Mouse (Mus musculus): ENCODE data around the gene Slc48a1.
A peak's percentile ranks its signal among the peaks of the same experiment; 100 is the strongest.

DNA sequence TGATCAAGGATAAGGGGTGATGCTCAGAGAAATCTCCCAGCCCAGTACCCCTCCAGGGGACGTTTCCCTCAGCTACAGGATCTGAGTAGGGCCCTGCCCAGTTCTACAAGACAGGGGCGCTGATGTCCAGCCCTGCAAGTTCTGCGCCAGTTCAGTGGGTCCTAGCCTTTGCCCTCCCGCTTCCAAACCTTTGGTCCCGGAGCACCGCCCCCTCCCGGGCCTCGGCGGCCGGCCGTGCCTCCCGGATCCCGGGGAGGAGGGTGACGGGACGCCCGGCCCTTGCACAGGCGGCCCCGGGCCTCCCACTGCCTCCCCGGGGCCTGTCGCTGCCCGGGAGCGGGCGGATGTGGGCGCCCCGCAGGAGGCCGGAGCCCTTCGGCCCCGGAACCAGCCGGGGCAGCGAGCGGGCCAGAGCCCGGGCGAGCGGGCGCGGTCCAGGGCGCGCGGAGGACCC, 52.5 kb downstream of the Slc48a1 start:
- TF ChIP-seq CTCF (IDR thresholded peaks at IDR 0.05 in 2 of 3, conservative IDR thresholded peaks at IDR 0.05 in 1 of 3; ENCODE audit: control insufficient read depth in 1 of 3, insufficient read depth in 1 of 3, low read depth in 2 of 3, low read length in 3 of 3, poor library complexity in 1 of 3, severe bottlenecking in 1 of 3) (no peak), NRF1 (IDR thresholded peaks at IDR 0.05; ENCODE audit: insufficient read depth, low read depth, low read length, poor library complexity, severe bottlenecking) (0 out of 2 replicates have a peak, but pooled peaks have one; percentile 5), ZC3H11A (IDR thresholded peaks at IDR 0.05; ENCODE audit: low read depth, low read length) (no peak), POLR2A (IDR thresholded peaks at IDR 0.05; ENCODE audit: control insufficient read depth in 1 of 2, insufficient read depth in 1 of 2, low read depth in 1 of 2, low read length in 2 of 2, poor library complexity in 1 of 2) (peak in 1 of 2 experiments; percentile 20; a peak in 2 of 4 replicates), ZNF384 (IDR thresholded peaks at IDR 0.05; ENCODE audit: low read depth, low read length) (no peak), POLR2AphosphoS2 (IDR thresholded peaks at IDR 0.05; ENCODE audit: low read length) (no peak), MEF2A (IDR thresholded peaks at IDR 0.05; ENCODE audit: extremely low read depth, insufficient replicate concordance, low read depth, low read length, poor library complexity, severe bottlenecking) (no peak), GATA1 (IDR thresholded peaks at IDR 0.05; ENCODE audit: low read depth, low read length) (no peak), TBP (IDR thresholded peaks at IDR 0.05; ENCODE audit: low read depth, low read length) (no peak), HCFC1 (IDR thresholded peaks at IDR 0.05; ENCODE audit: low read depth, low read length) (no peak), TAL1 (IDR thresholded peaks at IDR 0.05; ENCODE audit: low read length) (no peak), SMC3 (IDR thresholded peaks at IDR 0.05; ENCODE audit: low read depth, low read length) (no peak)

Data from MEL (cell line).